Comparison of ENCODE assay signal across 9 mouse cellular contexts in genomic region chr15:80340348-80340747, GRCm38 (mm10). TPM values are rescaled to one million over a fixed set of nuclear protein-coding genes. Genes with fewer than 3 reads are reported as not detected.
DNase-seq lines count a peak whose midpoint lies in the region; ATAC-seq and TF ChIP-seq lines count a peak whose summit lies in the region.
"Had no signal": no experiment of that assay in that cellular context is flagged by ENCODE, and none has a peak within 500 bp of the region (broad histone marks: within the 10 kb centered on the region; RNA-seq: fewer than 3 reads in every experiment).

No protein-coding gene starts in this region.

- no peak overlapping the region for H3K9ac ChIP-seq in ES-E14 (ENCODE audit: insufficient read depth, low read depth, low read length, poor library complexity, severe bottlenecking)
- no peak overlapping the region for H3K9ac ChIP-seq in lung, postnatal 0 days (replicated peaks; ENCODE audit: low read depth)
- H3K9ac ChIP-seq: neural tube, embryonic 13.5 days had no signal

- no peak overlapping the region for H3K4me3 ChIP-seq in cerebellum, adult 2 months (replicated peaks; ENCODE audit: insufficient read depth, low read depth, low read length)
- no peak overlapping the region for H3K4me3 ChIP-seq in ES-E14 (ENCODE audit: insufficient read depth in 1 of 2, low read depth in 1 of 2, low read length in 2 of 2, poor library complexity in 1 of 2, severe bottlenecking in 1 of 2)
- no peak overlapping the region for H3K4me3 ChIP-seq in embryonic facial prominence, embryonic 10.5 days
- H3K4me3 ChIP-seq in lung, postnatal 0 days (ENCODE audit: low read depth, low read length), result no peak overlapping the region
- H3K4me3 ChIP-seq: neural tube, embryonic 13.5 days had no signal

- H3K9me3 ChIP-seq in ES-E14 (ENCODE audit: control insufficient read depth, insufficient read depth, low read depth, low read length), result no peaks in the 10 kb centered on the region
- no peaks in the 10 kb centered on the region for H3K9me3 ChIP-seq in embryonic facial prominence, embryonic 10.5 days
- H3K9me3 ChIP-seq in lung, postnatal 0 days (ENCODE audit: low read length), result no peaks in the 10 kb centered on the region
- H3K9me3 ChIP-seq: neural tube, embryonic 13.5 days had no signal

- no peak for TF ChIP-seq POLR2A in cerebellum, adult 2 months (IDR thresholded peaks at IDR 0.05; ENCODE audit: borderline replicate concordance, insufficient read depth, low read length)

- TF ChIP-seq CTCF in cerebellum, adult 2 months (IDR thresholded peaks at IDR 0.05; ENCODE audit: borderline replicate concordance, insufficient read depth, low read depth, low read length), result peak; percentile 58
- TF ChIP-seq CTCF in lung, postnatal 0 days (IDR thresholded peaks at IDR 0.05), result peak; percentile 79

- 94% methylated on average over 2 of the region's 2 CpGs for WGBS in cerebellum, adult 2 months
- WGBS in embryonic facial prominence, embryonic 10.5 days, result 81% methylated on average over 2 of the region's 2 CpGs
- 79% methylated on average over 2 of the region's 2 CpGs for WGBS in lung, postnatal 0 days

- H3K27ac ChIP-seq in cerebellum, adult 2 months (ENCODE audit: insufficient read depth, low read length), result no peak overlapping the region
- H3K27ac ChIP-seq in ES-E14 (ENCODE audit: insufficient read depth, low read depth, low read length, poor library complexity, severe bottlenecking), result no peak overlapping the region
- H3K27ac ChIP-seq in embryonic facial prominence, embryonic 10.5 days (replicated peaks), result no peak overlapping the region
- H3K27ac ChIP-seq in lung, postnatal 0 days (ENCODE audit: low read length), result no peak overlapping the region
- H3K27ac ChIP-seq: neural tube, embryonic 13.5 days had no signal

- H3K36me3 ChIP-seq in ES-E14 (ENCODE audit: control insufficient read depth, insufficient read depth, low read length, poor library complexity, severe bottlenecking), result no peaks in the 10 kb centered on the region
- no peaks in the 10 kb centered on the region for H3K36me3 ChIP-seq in embryonic facial prominence, embryonic 10.5 days (replicated peaks)
- H3K36me3 ChIP-seq in lung, postnatal 0 days (ENCODE audit: insufficient read depth, low read length), result no peaks in the 10 kb centered on the region
- H3K36me3 ChIP-seq: neural tube, embryonic 13.5 days had no signal

- DNase-seq in cerebellum, adult 2 months, result no peak
- DNase-seq in cerebellum, adult 11 months, result no peak
- peak; percentile 42 for DNase-seq in layer of hippocampus, adult 11-12 months (ENCODE audit: low spot score)
- DNase-seq in layer of hippocampus, postnatal 36 days, result no peak
- DNase-seq in ES-E14 (ENCODE audit: low read depth, low spot score), result peak; percentile 31
- DNase-seq in embryonic facial prominence, embryonic 10.5 days (ENCODE audit: low spot score), result peak; percentile 50
- DNase-seq in lung, postnatal 0 days (ENCODE audit: low spot score), result peak; percentile 21
- DNase-seq in thymus, postnatal 25 days, result peak; percentile 49

- H3K4me1 ChIP-seq in cerebellum, adult 2 months (ENCODE audit: control insufficient read depth, insufficient read depth, low read length), result peaks cover 49% of the 10 kb centered on the region
- H3K4me1 ChIP-seq in ES-E14 (ENCODE audit: control insufficient read depth in 2 of 2, insufficient read depth in 2 of 2, low read length in 2 of 2, poor library complexity in 1 of 2), result no peaks in the 10 kb centered on the region
- H3K4me1 ChIP-seq in embryonic facial prominence, embryonic 10.5 days, result peaks cover 9% of the 10 kb centered on the region
- H3K4me1 ChIP-seq in lung, postnatal 0 days (ENCODE audit: insufficient read depth, low read depth, low read length), result no peaks in the 10 kb centered on the region
- H3K4me1 ChIP-seq: neural tube, embryonic 13.5 days had no signal

- no peak for ATAC-seq in lung, postnatal 0 days

- H3K27me3 ChIP-seq in cerebellum, adult 2 months (ENCODE audit: control insufficient read depth, insufficient read depth, low read length), result no peaks in the 10 kb centered on the region
- H3K27me3 ChIP-seq in embryonic facial prominence, embryonic 10.5 days (replicated peaks; ENCODE audit: low read depth, poor library complexity, severe bottlenecking), result no peaks in the 10 kb centered on the region
- H3K27me3 ChIP-seq in lung, postnatal 0 days (replicated peaks; ENCODE audit: insufficient read depth, low read length), result no peaks in the 10 kb centered on the region

- no peak overlapping the region for H3K4me2 ChIP-seq in lung, postnatal 0 days (replicated peaks; ENCODE audit: low read depth, low read length)
- H3K4me2 ChIP-seq: neural tube, embryonic 13.5 days had no signal

- TF ChIP-seq EP300 in lung, postnatal 0 days (IDR thresholded peaks at IDR 0.05), result no peak

- in situ Hi-C loops in ES-E14 (cut with MboI; ENCODE audit: low sequenced_read_pairs in 2 of 2, unreplicated experiment in 2 of 2), result no loop called here

TF ChIP-seq in ES-E14, 5 proteins besides CTCF, POLR2A, EP300 and RAD21:
- TF ChIP-seq ZC3H11A (IDR thresholded peaks at IDR 0.05; ENCODE audit: borderline replicate concordance, low read depth, low read length), result peak; percentile 26; the same call in 1 of the 2 replicates
- TF ChIP-seq HCFC1 (IDR thresholded peaks at IDR 0.05; ENCODE audit: borderline replicate concordance, insufficient read depth, low read length), result no peak
- no peak for TF ChIP-seq MAFK (IDR thresholded peaks at IDR 0.05; ENCODE audit: insufficient read depth, low read depth, low read length)
- no peak for TF ChIP-seq ZNF384 (IDR thresholded peaks at IDR 0.05; ENCODE audit: low read depth, low read length)
- TF ChIP-seq CHD2 (IDR thresholded peaks at IDR 0.05; ENCODE audit: low read depth, low read length), result no peak

RNA-seq across cellular contexts. Expression of gene Cacna1i, which starts 53.3 kb away (rescaled TPM):
- 20.8 and 22.0 TPM in 2 replicates for polyA plus RNA-seq in cerebellum, adult 2 months (2012; rRNA removed)
- total RNA-seq in layer of hippocampus, postnatal 36 days (2021), result 10 to 100 TPM; 43.0 to 43.8 TPM
- total RNA-seq in ES-E14 (2012; rRNA removed), result 0.69 and 1.7 TPM in 2 replicates
- polyA plus RNA-seq in embryonic facial prominence, embryonic 10.5 days (2016; fragmentation: Nextera tagmentation; extraction: Ambion mirVana), result 0.02 and 0.03 TPM in 2 replicates
- polyA plus RNA-seq in lung, postnatal 0 days (2015; fragmentation: Nextera tagmentation; extraction: Ambion mirVana), result not detected in 2 replicates

Comparison
In these comparisons a context has a peak if more than half of its experiments do, and no peak if none do; other contexts are left out.
1. DNase-seq: peak in layer of hippocampus, adult 11-12 months (single experiment), ES-E14 (single experiment), embryonic facial prominence, embryonic 10.5 days (single experiment), lung, postnatal 0 days (single experiment) and thymus, postnatal 25 days (single experiment); none in cerebellum, adult 2 months (0 of 2), cerebellum, adult 11 months (single experiment) and layer of hippocampus, postnatal 36 days (0 of 2).
2. RNA of gene Cacna1i, which starts 53.3 kb away (polyA plus RNA-seq): 20.8 to 22.0 TPM in cerebellum, adult 2 months; 0.02 to 0.03 TPM in embryonic facial prominence, embryonic 10.5 days and not detected in lung, postnatal 0 days; every median in the first group is over 10 times any median in the second.